Mouse (Mus musculus) midbrain, embryonic 14.5 days (tissue): Measurements from ENCODE around the gene Parg. TPM values are rescaled to one million over a fixed set of nuclear protein-coding genes. Genes with fewer than 3 reads are reported as not detected.

Source experiments
- ATAC-seq: fragments of 200-750 bp; cut with Nextera tagmentation; 2 replicates; pipeline ENCODE4 v1.8.0; 2017; ENCODE audit warnings: moderate number of reproducible peaks, moderate library complexity; ENCODE audit not compliant: low FRiP score, low TSS enrichment
- DNase-seq: peaks from one replicate; pipeline ENCODE4 v3.0.0-alpha.2; 2015
- H3K27ac ChIP-seq: fragments of 300-500 bp; sonication (generic); replicated peaks from 2 replicates; pipeline ENCODE4 v1.5.1; 2014; ENCODE audit warnings: mild to moderate bottlenecking, low read depth, low read length, moderate library complexity
- H3K27me3 ChIP-seq: fragments of 300-500 bp; sonication (generic); 2 replicates; pipeline ENCODE4 v1.6.1; 2014; ENCODE audit warnings: low read length, control low read depth, mixed read lengths; ENCODE audit not compliant: control insufficient read depth, insufficient read depth
- H3K36me3 ChIP-seq: fragments of 300-500 bp; sonication (generic); 2 replicates; pipeline ENCODE4 v1.6.1; 2014; ENCODE audit warnings: low read length, control low read depth; ENCODE audit not compliant: control insufficient read depth, insufficient read depth
- H3K4me1 ChIP-seq: fragments of 300-500 bp; sonication (generic); 2 replicates; pipeline ENCODE4 v1.6.1; 2014; ENCODE audit warnings: mild to moderate bottlenecking, antibody characterized with exemption, low read length, control low read depth; ENCODE audit not compliant: control insufficient read depth, insufficient read depth
- H3K4me2 ChIP-seq: fragments of 300-500 bp; sonication (generic); 2 replicates; pipeline ENCODE4 v1.6.1; 2014; ENCODE audit warnings: mild to moderate bottlenecking, low read length, moderate library complexity
- H3K4me3 ChIP-seq: fragments of 300-500 bp; sonication (generic); replicated peaks from 2 replicates; pipeline ENCODE4 v1.5.1; 2014; ENCODE audit warnings: low read depth, low read length
- H3K9ac ChIP-seq: fragments of 300-500 bp; sonication (generic); replicated peaks from 2 replicates; pipeline ENCODE4 v1.6.1; 2014; ENCODE audit warnings: mild to moderate bottlenecking, low read length, moderate library complexity
- H3K9me3 ChIP-seq: fragments of 300-500 bp; sonication (generic); 2 replicates; pipeline ENCODE4 v1.6.1; 2016; ENCODE audit warnings: low read length, control low read depth, mixed read lengths; ENCODE audit not compliant: control insufficient read depth
- WGBS: fragments of 180-500 bp; shearing (Covaris S2); extraction: QIAGEN DNeasy Blood & Tissue Kit; methylation state at CpG from one replicate; pipeline ENCODE4 v1.1.7; 2014; 5-methylcytosine and 5-hydroxymethylcytosine counted together
- polyA plus RNA-seq: library from polyadenylated mRNA; unstranded; fragments of >200 nt; fragmentation: Nextera tagmentation; extraction: Ambion mirVana; gene quantifications from 2 replicates; pipeline ENCODE4 v1.2.1, GENCODE M21; 2014

Gene Parg
- polyA plus RNA-seq, 1 experiment from 2014 or later, result 49.6 TPM

- Histone ChIP-seq H3K27me3 (no peaks in the 10 kb centered on the region), H3K27ac (no peak overlapping the region), H3K4me2 (no peak overlapping the region), H3K9ac (no peak overlapping the region), H3K4me1 (no peaks in the 10 kb centered on the region), H3K9me3 (no peaks in the 10 kb centered on the region), H3K36me3 (0 out of 2 replicates have a peak, but pooled peaks cover 13% of the 10 kb centered on the region), H3K4me3 (no peak overlapping the region)
- DNase-seq (no peak), ATAC-seq (no peak)
- WGBS, result 49% methylated on average over 2 of the region's 2 CpGs
These were observed 67.2 kb downstream of the Parg start for GRCm38 (mm10) chr14:32268999-32269398.

- H3K4me2 ChIP-seq, result no peak overlapping the region
- H3K9ac ChIP-seq, result no peak overlapping the region
- 0 out of 2 replicates have a peak, but pooled peaks cover 11% of the 10 kb centered on the region for H3K36me3 ChIP-seq
- DNase-seq (peak; percentile 26), ATAC-seq (no peak)
- no peaks in the 10 kb centered on the region for H3K4me1 ChIP-seq
- 91% methylated on average over 4 of the region's 4 CpGs for WGBS
- no peaks in the 10 kb centered on the region for H3K27me3 ChIP-seq
- no peak overlapping the region for H3K27ac ChIP-seq
- H3K9me3 ChIP-seq, result no peaks in the 10 kb centered on the region
- no peak overlapping the region for H3K4me3 ChIP-seq
These were observed 67.8 kb downstream of the Parg start for GRCm38 (mm10) chr14:32269589-32269988.

- no peak for DNase-seq
- Histone ChIP-seq H3K27me3 (no peaks in the 10 kb centered on the region), H3K27ac (no peak overlapping the region), H3K4me3 (no peak overlapping the region), H3K4me1 (no peaks in the 10 kb centered on the region), H3K9me3 (no peaks in the 10 kb centered on the region), H3K9ac (no peak overlapping the region), H3K36me3 (peaks cover 9% of the 10 kb centered on the region), H3K4me2 (no peak overlapping the region)
- ATAC-seq, result no peak
- WGBS, result 65% methylated on average over 12 of the region's 12 CpGs
These were observed 99.9 kb downstream of the Parg start for GRCm38 (mm10) chr14:32301622-32302021.

- no peak overlapping the region for H3K9ac ChIP-seq
- H3K27ac ChIP-seq, result no peak overlapping the region
- H3K36me3 ChIP-seq, result peaks cover 5% of the 10 kb centered on the region; the same call in 1 of the 2 replicates
- no peaks in the 10 kb centered on the region for H3K27me3 ChIP-seq
- no peaks in the 10 kb centered on the region for H3K9me3 ChIP-seq
- no peak overlapping the region for H3K4me3 ChIP-seq
- DNase-seq (no peak), ATAC-seq (no peak)
- no peak overlapping the region for H3K4me2 ChIP-seq
- WGBS, result 90% methylated on average over 7 of the region's 7 CpGs
- H3K4me1 ChIP-seq, result no peaks in the 10 kb centered on the region
These were observed 100.7 kb downstream of the Parg start for GRCm38 (mm10) chr14:32302423-32302822.

- Histone ChIP-seq H3K9ac (no peak overlapping the region), H3K9me3 (no peaks in the 10 kb centered on the region), H3K4me1 (no peaks in the 10 kb centered on the region), H3K36me3 (peaks cover 5% of the 10 kb centered on the region; the same call in 1 of the 2 replicates), H3K4me2 (no peak overlapping the region), H3K4me3 (no peak overlapping the region), H3K27ac (no peak overlapping the region), H3K27me3 (no peaks in the 10 kb centered on the region)
- 91% methylated on average over 8 of the region's 8 CpGs for WGBS
- ATAC-seq (no peak), DNase-seq (no peak)
These were observed 103.2 kb downstream of the Parg start for GRCm38 (mm10) chr14:32304921-32305320.

- WGBS, result 47% methylated on average over 8 of the region's 8 CpGs
- no peak for ATAC-seq
- H3K4me3 ChIP-seq, result no peak overlapping the region
These were observed 108.1 kb downstream of the Parg start for GRCm38 (mm10) chr14:32309876-32310275.

GRCm38 (mm10) chr14:32311381-32312035, 109.8 kb downstream of the Parg start:
- no peaks in the 10 kb centered on the region for H3K36me3 ChIP-seq
- 92% methylated on average over 2 of the region's 2 CpGs for WGBS
- H3K9me3 ChIP-seq, result no peaks in the 10 kb centered on the region
- ATAC-seq (no peak), DNase-seq (no peak)
- H3K4me3 ChIP-seq, result no peak overlapping the region
- H3K4me1 ChIP-seq, result no peaks in the 10 kb centered on the region
- no peak overlapping the region for H3K9ac ChIP-seq
- no peaks in the 10 kb centered on the region for H3K27me3 ChIP-seq
- no peak overlapping the region for H3K4me2 ChIP-seq
- H3K27ac ChIP-seq, result no peak overlapping the region

More at GRCm38 (mm10) chr14:32309876-32310275, 108.1 kb downstream of the Parg start:
- Histone ChIP-seq H3K27ac (no peak overlapping the region), H3K4me1 (no peaks in the 10 kb centered on the region), H3K9me3 (no peaks in the 10 kb centered on the region), H3K9ac (no peak overlapping the region), H3K36me3 (no peaks in the 10 kb centered on the region), H3K27me3 (no peaks in the 10 kb centered on the region), H3K4me2 (no peak overlapping the region)
- peak; percentile 59 for DNase-seq

- Histone ChIP-seq H3K4me1 (peaks cover 10% of the 10 kb centered on the region), H3K4me3 (no peak overlapping the region), H3K9ac (no peak overlapping the region), H3K36me3 (no peaks in the 10 kb centered on the region), H3K4me2 (peak overlapping the region; percentile 16; the same call in 1 of the 2 replicates), H3K9me3 (no peaks in the 10 kb centered on the region), H3K27me3 (no peaks in the 10 kb centered on the region), H3K27ac (no peak overlapping the region)
- ATAC-seq, result no peak
- WGBS, result 11% methylated on average over 4 of the region's 4 CpGs
- DNase-seq, result peak; percentile 44
These were observed 116.1 kb downstream of the Parg start for GRCm38 (mm10) chr14:32317822-32318221.
